Mouse (Mus musculus): ENCODE measurements around the gene Rap1gap2.

Gene Rap1gap2

DNA sequence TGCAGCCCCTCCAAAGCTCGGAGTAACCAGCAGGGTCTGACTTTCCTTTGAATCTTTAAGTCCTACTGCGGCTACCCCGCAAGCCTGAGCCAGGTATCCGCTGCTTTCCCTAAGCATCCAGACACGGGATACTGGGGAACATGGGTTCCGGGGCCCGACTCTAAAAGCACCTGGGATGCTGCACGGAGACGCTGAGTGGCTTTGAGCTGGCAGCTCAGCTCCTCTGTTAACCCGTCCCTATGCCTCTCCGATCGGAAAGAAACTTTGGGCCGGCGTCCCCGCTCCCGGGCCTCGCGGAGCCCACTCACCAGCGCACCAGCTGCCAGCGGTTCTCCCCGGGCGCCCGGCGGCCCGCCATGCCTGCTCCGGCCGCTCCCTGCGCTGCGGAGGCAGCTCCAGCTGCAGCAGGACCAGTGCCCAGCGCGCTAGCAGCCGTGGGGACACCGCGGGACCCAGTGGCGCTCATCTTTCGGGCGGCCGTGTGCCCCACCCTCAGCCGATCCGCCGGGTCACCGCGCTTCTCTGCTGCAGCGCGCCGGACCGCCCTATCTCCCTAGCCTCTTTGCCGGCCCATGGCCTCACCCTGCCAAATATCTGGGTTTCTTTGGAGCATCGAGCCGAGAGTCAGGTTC is at the start of gene Rap1gap2:
Gene Rap1gap2, minus strand, starts transcription at position 371 of the 632 bp plus-strand sequence.
- in situ Hi-C loops (cut with MboI, MseI): no loop called here

DNA sequence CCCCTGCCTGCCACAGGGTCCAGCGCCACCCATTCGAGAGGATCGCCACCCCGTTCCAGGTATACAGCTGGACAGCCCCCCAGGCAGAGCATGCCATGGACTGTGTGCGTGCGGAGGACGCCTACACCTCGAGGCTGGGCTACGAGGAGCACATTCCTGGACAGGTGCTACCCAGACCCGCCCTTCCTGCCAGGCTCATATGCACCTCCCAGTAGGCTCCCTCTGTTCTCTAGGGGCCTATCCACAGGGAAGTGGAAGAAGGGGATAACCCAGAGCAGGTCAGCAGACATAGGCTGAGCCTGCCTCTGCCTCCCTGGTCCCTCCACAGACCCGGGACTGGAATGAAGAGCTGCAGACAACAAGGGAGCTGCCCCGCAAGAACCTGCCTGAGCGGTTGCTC is 49.6 kb upstream of the Rap1gap2 start:
- in situ Hi-C loops (cut with MboI, MseI): no loop called here

DNA sequence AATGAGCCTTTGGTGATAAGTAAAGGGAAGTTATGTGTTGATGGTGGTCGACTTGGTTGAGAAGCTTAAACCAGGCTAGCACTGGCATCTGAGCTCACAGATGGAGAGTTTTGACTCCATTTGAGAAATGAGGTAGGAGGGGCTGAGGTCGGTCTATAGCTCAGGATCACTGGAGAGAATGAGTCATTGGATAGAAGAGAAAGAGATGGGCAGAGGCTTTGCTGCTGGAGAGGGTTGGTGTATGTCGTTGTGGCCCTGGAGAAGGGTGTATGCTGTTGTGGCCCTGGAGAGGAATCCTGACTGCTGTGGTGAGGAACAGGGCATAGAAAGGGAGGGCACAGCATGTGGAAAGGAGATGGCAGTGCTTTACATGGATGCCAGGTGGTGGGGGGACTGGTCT is 45.2 kb upstream of the Rap1gap2 start:
- in situ Hi-C loops (cut with MboI, MseI): no loop called here

DNA sequence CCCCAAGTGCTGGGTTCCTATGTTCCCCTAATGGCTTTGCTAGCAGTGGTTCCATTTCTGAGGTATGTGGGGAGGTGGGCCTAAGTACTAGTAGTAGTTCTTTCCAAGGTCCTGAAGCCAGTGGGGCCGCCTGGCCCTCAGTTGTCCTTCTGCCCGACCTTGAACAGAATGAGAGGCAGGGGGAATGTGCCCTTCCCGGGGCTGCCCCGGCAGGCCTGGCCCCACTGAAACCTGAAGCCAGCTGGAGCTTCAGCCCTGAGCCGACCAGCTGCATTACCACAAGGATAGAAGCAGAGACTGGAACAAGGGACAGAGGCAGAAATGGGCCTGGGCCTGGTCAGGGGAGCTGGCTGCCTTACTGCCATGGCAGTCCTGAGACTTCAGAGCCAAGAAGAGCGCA is 42.7 kb upstream of the Rap1gap2 start:
- in situ Hi-C loops (cut with MboI, MseI): loop anchor here (5.0 kb wide), 1 partner anchor 174 kb away; no protein-coding TSS in a partner anchor

DNA sequence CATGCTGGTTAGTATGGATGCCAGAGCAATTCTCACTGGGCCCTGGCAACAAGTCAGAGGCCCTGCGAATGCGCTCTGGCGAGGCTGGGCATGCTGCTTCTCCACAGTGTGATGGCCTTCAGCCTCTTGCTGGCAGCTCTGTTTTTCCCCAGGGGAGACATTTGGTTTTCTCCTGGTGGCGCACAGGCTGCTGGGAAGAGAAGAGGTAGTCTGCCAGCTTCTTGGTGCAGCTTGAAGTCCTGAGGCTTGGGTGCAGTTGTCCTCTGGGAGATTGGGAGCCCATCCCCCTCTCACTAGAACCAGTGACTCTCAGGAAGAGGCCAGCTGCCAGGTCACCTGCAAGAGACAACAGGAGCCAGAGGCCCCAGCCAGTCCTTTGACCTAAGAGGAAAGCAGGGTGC is 42.1 kb upstream of the Rap1gap2 start:
- in situ Hi-C loops (cut with MboI, MseI): loop anchor here (5.0 kb wide), 1 partner anchor 175 kb away; no protein-coding TSS in a partner anchor

DNA sequence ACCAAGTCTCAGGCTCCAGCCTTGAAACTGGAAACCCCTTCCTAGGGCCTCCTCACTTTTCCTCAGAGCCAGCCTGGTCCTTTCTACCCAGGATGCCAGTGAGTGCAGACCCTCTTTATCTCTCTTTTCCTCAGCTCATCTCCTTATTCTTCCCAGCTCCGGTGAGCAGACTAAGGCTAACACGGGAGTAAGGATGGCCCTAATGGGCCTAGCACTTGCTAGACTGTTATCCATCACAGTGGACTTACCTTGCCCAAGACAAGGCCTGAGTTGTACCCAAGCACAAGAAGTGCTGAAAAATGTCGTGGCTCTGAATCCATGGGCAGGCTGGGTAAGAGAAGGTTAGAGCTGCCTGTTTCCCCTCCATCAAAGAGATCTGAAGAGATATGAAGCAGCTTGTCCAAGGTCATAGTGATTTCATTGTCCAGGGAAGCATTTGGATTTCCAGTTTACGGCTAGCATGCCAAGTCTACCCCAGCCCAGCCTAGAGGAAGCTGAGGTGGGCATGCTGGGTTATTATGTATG is 39.9 kb upstream of the Rap1gap2 start:
- in situ Hi-C loops (cut with MboI, MseI): loop anchor here (5.0 kb wide), 1 partner anchor 177 kb away; no protein-coding TSS in a partner anchor

DNA sequence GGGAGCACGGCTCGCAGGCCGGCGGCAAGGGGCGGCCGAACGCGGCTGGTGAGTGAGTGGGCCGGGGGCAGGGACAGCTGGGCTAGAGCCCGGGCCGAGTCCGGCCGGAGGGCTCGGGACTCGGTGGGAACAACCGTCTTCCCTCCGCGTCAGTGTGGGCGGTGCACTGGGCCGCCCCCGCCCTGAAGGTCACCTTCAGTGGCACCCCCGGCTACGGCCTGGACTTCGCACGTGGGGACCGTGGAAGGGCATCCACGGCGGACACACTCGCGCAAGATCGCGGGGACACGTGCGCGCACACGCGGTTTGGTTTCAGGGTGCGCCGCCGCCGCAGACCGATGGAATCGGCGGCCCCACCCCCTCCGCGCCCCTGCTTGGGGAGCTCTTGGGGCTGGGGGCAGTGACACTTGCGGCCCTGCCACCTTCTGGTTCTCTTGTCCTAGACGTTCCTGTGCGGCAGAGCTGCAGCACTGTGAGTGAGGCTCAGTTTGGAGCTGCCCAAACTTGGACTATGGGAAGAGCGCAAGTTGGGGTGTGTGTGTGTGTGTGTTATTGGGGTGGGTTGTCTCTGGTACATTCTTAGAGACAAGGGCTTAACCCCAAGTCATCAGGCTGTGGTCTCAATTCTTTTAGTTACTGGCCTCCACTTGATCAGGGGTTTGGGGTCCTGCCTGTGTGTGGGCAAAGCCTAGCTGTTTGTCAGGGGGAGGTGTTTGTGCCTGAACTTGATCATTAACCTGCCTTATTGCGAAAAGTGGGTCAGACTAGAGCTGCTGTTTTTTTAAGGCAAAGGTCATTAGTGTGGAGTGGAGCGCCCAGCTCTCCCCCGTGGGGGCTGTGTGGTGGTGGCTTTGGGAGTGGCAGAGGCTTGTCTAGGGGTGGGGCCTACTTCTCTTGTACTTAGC is 39.2 kb upstream of the Rap1gap2 start:
- in situ Hi-C loops (cut with MboI, MseI): loop anchor here (5.0 kb wide), 1 partner anchor 177 kb away; no protein-coding TSS in a partner anchor

DNA sequence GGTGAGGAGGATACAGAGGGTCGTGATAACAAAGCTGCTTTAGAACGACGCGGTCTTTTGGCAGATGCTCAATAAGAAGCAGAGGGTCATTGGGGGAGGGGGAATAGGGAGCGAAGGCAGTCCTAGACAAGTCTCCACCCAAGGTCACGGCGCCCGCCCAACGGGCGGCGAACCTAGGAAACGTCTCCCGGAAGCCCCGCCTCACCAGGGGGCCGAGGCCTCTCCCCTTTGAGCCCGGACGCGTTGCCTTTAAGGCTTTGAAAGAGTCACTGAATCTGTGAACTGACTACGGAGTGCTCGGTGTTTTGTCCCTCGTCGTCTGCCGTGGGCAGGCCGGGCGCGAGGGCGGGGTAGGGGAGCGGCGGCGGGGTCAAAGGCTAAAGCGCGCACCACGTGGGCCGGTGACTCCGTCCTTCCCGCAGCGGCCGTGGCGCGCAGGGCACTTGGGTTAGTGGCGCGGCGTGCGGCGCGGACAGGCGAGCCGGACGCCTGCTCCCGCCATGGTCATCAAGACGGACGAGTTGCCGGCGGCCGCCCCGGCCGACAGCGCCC is 38.5 kb upstream of the Rap1gap2 start, which contains the start of gene Cluh:
Gene Cluh, plus strand, starts transcription at position 401 of the 552 bp plus-strand sequence.
- in situ Hi-C loops (cut with MboI, MseI): no loop called here

DNA sequence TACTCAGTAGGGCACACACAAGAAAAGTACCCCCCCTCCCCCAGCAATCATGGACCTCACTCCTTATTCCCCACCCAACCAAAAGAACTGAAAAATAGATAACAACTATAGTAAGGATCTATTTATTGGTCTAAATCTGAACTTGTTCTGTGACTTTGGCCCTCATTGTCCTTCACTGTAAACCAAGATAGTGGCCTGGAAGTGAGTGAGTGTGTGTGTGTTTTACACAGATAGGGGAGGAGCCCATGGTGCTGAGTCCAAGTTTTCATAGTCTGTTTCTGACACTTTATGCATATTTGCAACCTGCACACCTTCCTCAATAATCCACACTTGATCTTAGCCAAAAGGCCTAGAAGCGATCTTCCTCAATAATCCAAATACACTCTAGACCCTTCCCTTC is 38.0 kb upstream of the Rap1gap2 start:
- in situ Hi-C loops (cut with MboI, MseI): no loop called here

DNA sequence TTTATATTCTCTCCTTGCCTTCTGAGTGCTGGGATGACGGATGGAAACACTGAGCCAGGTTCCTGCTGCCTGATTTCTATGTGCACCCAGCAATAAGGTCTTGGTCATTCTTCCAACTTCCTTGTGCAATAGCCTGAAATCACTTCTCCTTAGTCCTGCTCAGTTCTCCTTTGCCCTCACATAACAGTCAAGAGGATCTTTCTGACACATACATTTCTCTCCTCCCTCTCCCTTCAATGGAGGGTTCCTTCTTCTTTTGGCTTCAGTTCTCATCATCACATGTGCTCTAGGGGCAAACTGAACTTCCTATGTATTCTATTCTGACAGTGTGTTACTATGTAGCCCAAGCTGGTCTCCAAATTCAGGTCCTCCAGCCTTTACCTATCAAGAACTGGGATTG is 37.3 kb upstream of the Rap1gap2 start:
- in situ Hi-C loops (cut with MboI, MseI): no loop called here

DNA sequence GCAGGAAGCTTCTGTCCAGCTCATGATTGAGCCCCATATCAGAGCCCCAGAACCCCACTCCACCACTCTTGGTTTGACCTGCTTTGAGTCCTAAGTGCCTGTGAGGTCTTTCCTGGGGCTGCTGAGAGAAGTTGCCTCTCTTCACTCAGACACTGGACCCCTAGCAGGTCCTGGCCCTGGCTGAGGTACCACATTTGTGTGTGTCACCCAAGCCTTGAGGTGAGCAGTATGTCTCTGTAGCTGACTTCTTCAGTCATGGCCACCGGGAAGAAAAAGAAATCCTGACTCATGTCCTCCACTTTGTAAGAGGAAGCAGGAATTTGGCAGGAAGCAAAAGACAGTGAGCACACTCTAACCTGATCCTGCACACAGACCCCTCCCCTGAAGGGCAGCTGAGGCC is 28.9 kb upstream of the Rap1gap2 start:
- in situ Hi-C loops (cut with MboI, MseI): no loop called here

DNA sequence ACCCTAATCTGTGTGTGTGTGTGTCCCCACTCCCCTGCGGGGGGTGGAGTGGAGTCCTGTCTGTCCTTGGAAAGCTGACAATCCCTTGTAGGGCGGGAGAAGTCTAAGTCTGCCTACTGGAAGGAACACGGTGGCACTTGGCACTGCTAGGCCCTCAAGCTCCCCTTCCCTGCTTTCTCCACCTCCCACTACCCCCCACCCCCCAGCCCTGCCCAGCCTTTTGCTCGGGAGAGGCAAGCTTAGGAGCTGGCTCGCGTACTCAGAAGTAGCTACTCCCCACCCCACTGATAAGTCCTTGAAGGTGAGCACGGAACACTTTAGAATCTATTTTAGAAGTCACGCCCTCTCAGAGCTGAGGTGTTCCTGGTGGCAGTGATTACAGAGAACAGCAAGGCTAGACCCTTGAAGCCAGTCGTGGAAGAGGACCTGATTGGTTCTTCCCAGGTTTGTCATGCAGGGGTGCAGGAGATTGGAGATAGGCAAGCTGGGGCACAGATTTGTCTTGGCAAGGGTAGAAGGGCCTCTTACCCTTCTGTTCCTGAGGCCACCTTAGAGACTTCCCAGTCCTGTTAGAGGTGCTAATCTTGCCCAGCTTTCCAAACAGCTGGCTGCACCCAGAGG is 28.2 kb upstream of the Rap1gap2 start:
- in situ Hi-C loops (cut with MboI, MseI): no loop called here

DNA sequence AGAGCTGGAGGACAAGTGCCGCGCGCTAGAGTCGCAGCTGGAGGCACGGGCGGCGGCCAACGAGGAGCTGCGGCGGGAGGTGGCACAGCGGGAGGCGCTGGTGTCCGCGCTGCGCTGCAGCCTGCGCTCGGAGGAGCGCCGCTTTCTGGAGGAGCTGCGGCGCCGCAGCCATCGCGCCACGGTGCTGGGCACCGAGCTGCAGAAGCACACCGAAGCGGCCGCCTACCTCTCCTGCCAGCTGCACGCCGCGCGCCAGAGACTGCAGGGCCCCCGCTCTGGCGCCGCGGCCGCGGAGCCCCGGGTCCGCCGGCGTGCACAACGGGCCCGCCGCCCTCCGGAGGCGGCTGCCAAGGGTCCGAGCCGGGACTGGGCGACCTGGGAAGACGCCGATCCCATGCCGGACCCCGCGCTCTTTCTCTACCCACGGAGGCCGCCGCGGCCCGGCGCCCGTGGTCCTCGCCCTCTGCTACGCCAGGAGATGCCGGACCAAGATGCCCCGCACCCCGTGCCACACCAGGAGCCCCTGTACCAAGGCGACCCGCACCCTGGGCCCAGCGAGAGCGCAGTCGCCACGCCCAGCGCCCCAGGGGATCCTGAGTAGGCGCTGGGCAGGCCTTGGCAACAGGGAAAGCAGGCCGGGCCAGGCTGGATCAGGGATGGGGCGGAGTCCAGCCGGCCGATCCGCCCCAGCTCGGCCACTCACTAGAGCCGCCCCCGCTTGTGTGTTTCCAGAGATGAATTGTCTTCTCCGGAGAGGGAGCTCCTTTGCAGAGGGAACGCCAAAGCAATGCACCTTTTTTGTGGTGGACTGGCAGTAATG is 27.5 kb upstream of the Rap1gap2 start:
- in situ Hi-C loops (cut with MboI, MseI): no loop called here

DNA sequence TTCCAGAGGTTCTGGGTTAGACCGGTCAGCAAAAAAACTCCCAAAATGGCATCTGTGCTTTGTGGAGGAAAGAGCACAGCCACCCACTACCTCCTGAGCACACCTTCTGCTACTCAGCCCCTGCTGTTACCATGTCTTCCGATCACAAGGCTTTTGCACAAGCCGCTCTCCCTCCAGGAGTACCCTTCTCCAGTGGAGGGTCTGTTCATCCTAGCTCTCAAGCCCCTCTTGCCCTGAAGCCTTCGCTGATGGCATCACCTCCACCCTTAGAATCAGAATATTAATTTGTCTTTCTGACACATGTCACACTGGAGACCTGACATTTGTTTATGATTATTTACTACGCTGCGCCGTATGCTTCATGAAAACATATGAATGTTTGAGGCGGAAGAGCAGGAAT is 26.8 kb upstream of the Rap1gap2 start:
- in situ Hi-C loops (cut with MboI, MseI): no loop called here

DNA sequence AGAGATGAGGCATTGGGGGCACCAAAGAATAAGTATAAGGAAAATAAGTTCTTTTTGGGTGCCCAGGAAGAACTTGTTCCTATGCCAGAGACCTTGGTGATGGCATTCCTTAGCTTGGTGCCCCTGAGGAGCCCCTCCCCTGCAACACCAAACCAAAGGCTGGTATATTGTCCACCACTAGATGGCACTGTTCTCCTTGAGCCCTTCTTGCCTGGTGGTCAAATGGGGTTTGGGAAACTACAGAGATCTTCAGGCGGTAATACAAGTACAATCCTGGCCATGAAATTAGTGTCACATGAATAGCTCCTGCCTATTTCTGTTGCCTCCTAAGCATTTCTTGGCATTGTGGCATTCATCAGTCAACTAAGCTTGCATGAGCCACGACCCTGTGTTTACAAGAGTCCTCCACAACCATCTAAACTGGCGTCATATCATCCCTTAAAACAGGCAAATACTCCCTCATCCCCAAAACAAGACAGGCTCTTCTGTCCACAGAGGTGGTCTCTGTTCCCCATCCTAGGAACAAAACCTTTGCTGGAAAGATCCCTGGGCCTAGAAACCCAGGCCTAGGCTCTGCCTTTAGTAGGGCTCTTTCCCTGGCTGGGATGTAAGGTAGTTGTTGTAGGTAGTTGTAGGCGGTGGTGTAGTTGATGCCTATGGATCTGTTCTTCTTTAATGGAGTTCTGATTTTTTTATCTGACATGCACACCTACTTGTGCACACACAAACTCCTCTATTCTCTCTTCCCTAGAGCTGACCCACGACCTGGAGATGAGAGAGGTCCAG is 24.0 kb upstream of the Rap1gap2 start:
- in situ Hi-C loops (cut with MboI, MseI): no loop called here

DNA sequence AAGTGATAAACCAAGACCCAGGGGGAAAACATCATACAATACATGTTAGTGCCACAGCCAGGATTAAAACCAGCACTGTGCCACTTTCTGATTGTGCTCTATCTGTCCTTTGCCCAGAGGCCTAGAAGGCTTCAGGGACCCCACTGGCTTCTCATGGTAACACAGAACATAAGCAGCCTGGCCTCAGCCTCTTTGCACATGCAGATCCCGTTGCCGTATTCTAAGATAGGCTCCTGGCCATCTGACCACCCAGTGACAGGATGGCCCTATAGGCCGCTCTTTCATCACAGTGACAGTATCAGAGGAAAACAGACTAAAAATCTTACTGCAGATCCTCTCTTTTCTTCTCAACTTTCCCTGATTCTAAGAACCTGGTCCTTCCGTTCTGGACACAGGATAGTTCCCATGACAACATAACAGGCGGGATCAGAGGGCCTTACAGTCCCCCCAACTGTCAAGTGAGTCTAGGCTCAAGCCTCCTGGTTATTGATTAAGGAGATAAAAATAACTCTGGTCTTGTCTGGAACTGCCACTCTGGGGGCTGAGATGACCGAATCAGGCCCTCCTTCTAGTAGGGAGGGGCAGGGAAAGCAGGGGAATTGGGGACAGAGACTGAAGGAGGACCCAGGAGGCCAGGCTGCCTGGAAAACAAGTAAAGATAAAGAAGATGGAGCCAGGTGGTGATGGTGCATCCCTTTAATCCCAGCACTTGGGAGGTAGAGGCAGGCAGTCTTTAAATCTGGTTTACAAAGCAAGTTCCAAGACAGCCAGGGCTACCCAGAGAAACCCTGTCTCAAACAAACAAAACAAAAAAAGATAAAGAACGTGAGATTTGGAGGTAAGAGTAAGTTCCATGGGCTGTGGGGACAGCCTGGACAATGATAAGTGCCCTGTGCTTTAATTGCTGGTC is 21.4 kb upstream of the Rap1gap2 start:
- in situ Hi-C loops (cut with MboI, MseI): no loop called here

DNA sequence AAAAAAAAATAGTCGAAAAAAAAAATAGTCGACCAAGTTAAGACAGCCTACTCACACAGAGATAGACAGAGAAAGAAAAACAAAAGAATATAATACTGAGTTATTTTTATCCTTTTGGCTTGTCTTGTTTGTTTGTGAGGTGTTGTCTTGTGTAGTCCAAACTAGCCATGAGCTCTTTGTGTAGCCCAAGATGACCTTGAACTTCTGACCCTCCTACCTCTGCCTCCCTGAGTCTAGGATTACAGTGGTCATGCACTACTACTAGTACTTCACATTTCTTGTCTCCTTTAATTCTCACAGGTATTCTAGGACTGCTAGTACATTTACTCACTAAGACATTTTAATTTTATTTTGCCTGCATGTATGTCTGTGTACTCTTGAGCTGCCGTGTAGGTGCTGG is 16.8 kb upstream of the Rap1gap2 start:
- in situ Hi-C loops (cut with MboI, MseI): no loop called here

DNA sequence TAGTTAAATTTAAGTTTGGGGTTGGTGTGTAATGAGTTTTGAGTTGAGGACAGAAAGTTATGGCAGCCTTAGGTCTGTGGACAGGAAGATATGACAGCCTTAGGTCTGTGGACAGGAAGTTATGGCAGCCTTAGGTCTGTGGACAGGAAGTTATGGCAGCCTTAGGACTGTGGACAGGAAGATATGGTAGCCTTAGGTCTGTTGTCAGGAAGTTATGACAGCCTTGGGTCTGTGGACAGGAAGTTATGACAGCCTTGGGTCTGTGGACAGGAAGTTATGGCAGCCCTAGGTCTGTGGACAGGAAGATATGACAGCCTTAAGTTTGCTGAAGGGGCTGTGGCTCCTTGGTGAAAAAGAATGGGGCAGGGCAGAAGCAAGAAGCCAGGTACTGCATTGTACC is 14.6 kb upstream of the Rap1gap2 start:
- in situ Hi-C loops (cut with MboI, MseI): no loop called here

DNA sequence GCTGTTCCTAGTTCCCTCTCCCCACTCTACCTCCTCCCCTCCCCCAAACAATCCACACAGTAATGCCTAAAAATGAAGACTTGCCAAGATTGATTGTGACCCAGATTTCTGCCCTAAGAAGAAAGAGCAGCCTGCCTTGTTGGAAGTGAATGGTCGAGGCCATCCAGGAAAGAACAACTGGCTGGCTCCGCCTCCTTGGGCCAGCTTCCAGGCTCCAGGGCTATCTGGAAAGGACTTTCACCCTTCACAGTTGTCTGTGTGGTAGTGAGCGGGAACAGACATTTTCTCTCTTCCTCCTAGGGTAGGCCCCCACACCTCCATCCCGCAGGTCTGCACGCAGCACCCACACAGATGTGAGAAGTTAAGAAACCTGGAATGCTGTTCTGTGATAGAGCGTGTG is 13.0 kb upstream of the Rap1gap2 start:
- in situ Hi-C loops (cut with MboI, MseI): no loop called here

Measured in T-helper 1 cell (primary cell).